Mouse (Mus musculus): ENCODE measurements at regions not wholly inside any gene's neighbourhood (a gene's known extent, or its start where the extent isn't known, plus 50 kb on each side); places are given as distances from the start of the nearest gene placed in this dataset.

- WGBS, result 78% methylated on average over 6 of the region's 6 CpGs
- H3K27ac ChIP-seq, result no peak overlapping the region
- H3K9me3 ChIP-seq (replicated peaks), result no peaks in the 10 kb centered on the region
- H3K4me1 ChIP-seq, result peaks cover 8% of the 10 kb centered on the region
- H3K4me3 ChIP-seq, result no peak overlapping the region
- no peak for DNase-seq (ENCODE audit: low spot score)
- no peaks in the 10 kb centered on the region for H3K27me3 ChIP-seq (ENCODE audit: low read depth, poor library complexity, severe bottlenecking)
- no peaks in the 10 kb centered on the region for H3K36me3 ChIP-seq
Observed at GRCm38 (mm10) chr13:11347787-11348501, 758.8 kb downstream of the Ryr2 start.

DNA sequence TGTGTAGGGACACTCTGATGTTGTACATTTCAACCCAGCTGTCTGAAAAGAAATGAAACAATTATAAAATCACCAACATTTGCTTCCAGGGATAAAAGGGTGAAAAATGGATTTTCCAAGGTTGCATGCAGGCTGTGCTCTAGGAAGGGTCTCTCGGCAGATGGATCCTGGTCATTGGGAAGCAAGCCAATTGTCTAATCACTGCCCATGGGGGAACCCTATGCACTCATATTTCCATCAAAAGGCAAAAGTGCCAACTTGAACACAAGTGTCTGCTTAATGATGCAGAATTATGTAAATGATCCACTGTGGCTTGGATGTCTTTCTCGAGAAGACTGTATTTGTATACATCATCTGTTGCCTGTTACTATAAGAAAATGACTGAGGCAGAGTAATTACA is 762.2 kb downstream of the Ryr2 start:
- DNase-seq (ENCODE audit: low spot score), result no peak
- no peaks in the 10 kb centered on the region for H3K36me3 ChIP-seq
- 93% methylated on average over 2 of the region's 2 CpGs for WGBS
- H3K4me3 ChIP-seq, result no peak overlapping the region
- H3K4me1 ChIP-seq, result no peaks in the 10 kb centered on the region
- H3K27me3 ChIP-seq (ENCODE audit: low read depth, poor library complexity, severe bottlenecking), result no peaks in the 10 kb centered on the region
- H3K9me3 ChIP-seq (replicated peaks), result no peaks in the 10 kb centered on the region
- no peak overlapping the region for H3K27ac ChIP-seq

DNA sequence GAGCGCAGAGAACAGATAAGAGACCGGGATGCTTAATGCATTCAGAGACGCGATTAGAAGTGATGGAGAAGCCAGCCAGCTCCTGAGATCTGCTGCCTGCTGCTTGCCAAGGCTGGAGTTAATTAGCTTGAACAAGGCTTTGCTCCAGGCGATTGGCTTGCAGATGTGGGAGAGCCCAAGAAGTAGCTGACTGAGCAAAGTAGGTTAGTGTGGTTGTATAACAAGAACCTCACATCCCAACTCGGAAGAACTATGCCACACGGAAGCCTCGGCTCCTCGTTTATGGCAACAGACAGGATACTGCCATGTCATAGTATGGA is 768.5 kb downstream of the Ryr2 start:
- Histone ChIP-seq H3K4me1 (peaks cover 9% of the 10 kb centered on the region; the same call in 1 of the 2 replicates), H3K27ac (no peak overlapping the region), H3K27me3 (ENCODE audit: low read depth, poor library complexity, severe bottlenecking) (no peaks in the 10 kb centered on the region), H3K9me3 (replicated peaks) (no peaks in the 10 kb centered on the region), H3K36me3 (no peaks in the 10 kb centered on the region), H3K4me3 (no peak overlapping the region)
- WGBS, result 52% methylated on average over 9 of the region's 9 CpGs
- DNase-seq (ENCODE audit: low spot score), result peak; percentile 36

GRCm38 (mm10) chr13:11337610-11338296 is 769.0 kb downstream of the Ryr2 start:
- Histone ChIP-seq H3K4me3 (no peak overlapping the region), H3K4me1 (peaks cover 9% of the 10 kb centered on the region; the same call in 1 of the 2 replicates), H3K36me3 (no peaks in the 10 kb centered on the region), H3K9me3 (replicated peaks) (no peaks in the 10 kb centered on the region), H3K27ac (no peak overlapping the region), H3K27me3 (ENCODE audit: low read depth, poor library complexity, severe bottlenecking) (no peaks in the 10 kb centered on the region)
- WGBS, result 58% methylated on average over 4 of the region's 4 CpGs
- no peak for DNase-seq (ENCODE audit: low spot score)

GRCm38 (mm10) chr13:11336958-11337357 is 769.8 kb downstream of the Ryr2 start:
- H3K4me1 ChIP-seq, result peaks cover 9% of the 10 kb centered on the region; the same call in 1 of the 2 replicates
- no peaks in the 10 kb centered on the region for H3K36me3 ChIP-seq
- 85% methylated on average over 3 of the region's 3 CpGs for WGBS
- H3K27ac ChIP-seq, result no peak overlapping the region
- H3K4me3 ChIP-seq, result no peak overlapping the region
- DNase-seq (ENCODE audit: low spot score), result no peak
- no peaks in the 10 kb centered on the region for H3K27me3 ChIP-seq (ENCODE audit: low read depth, poor library complexity, severe bottlenecking)
- H3K9me3 ChIP-seq (replicated peaks), result no peaks in the 10 kb centered on the region

DNA sequence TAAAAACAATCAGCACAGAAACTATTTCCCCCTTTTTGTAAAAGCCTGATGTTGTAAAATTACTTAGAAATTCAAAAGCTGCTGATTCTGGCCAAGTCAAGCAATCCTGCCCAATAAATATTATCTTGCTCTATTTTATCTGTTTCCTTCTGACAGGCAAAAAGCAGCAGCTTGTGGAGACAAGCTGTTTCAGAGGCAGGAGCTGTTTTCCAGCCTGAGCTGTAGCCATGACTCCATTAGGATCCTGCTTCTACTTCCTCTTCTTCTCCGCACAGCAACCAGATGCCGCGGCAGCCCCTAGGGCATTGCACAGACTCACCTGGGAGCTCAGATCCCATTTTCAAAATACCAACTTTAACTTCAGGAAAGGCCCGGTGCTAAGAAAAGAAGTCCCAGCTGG is 774.8 kb downstream of the Ryr2 start:
- 79% methylated on average over 4 of the region's 4 CpGs for WGBS
- H3K4me1 ChIP-seq, result no peaks in the 10 kb centered on the region
- no peaks in the 10 kb centered on the region for H3K36me3 ChIP-seq
- H3K9me3 ChIP-seq (replicated peaks), result no peaks in the 10 kb centered on the region
- H3K27ac ChIP-seq, result no peak overlapping the region
- no peak for DNase-seq (ENCODE audit: low spot score)
- H3K4me3 ChIP-seq, result no peak overlapping the region
- H3K27me3 ChIP-seq (ENCODE audit: low read depth, poor library complexity, severe bottlenecking), result no peaks in the 10 kb centered on the region

DNA sequence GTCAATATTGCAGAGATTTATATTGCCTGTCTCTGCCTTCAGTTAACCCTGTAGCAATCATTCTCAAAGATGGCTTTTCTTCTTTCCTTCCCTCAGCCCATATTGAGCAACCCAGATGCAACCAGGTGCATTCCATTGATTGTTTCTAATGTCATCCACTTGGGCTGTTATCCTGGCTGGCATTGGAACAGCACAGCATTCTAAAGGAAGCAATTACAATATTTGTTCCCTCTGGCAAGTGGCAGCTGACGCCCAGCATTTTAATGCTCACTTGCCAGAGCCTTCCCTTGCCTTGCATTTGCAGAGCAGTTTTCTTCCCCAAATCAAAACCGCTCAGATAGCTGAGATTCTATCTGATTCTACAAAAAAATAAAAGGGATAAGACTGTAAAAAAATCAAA is 798.0 kb downstream of the Ryr2 start:
- Histone ChIP-seq H3K27ac (no peak overlapping the region), H3K36me3 (no peaks in the 10 kb centered on the region), H3K4me1 (no peaks in the 10 kb centered on the region), H3K27me3 (ENCODE audit: low read depth, poor library complexity, severe bottlenecking) (no peaks in the 10 kb centered on the region), H3K4me3 (no peak overlapping the region), H3K9me3 (replicated peaks) (no peaks in the 10 kb centered on the region)
- DNase-seq (ENCODE audit: low spot score), result no peak
- whole genome bisulfite sequencing, result 84% methylated on average over 2 of the region's 2 CpGs

DNA sequence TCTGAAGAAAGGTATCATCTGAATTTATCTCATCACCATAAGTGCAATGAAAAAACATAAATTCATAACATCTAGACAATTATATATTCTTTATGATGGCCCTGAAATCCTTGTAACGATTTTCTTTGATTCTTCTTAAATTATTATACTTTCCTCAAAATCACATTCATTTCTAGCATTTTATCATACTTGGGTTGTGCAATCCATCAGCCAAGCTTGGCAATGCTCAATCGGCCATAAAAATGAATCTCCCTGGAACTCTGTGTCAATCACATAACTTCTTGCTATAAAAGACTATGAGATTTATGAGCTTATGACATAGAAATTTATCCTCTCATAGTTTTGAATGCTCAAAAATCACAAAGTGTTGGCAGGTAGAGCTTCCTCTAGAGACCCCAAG is 811.3 kb downstream of the Ryr2 start:
- no peaks in the 10 kb centered on the region for H3K36me3 ChIP-seq
- no peak overlapping the region for H3K4me3 ChIP-seq
- H3K27me3 ChIP-seq (ENCODE audit: low read depth, poor library complexity, severe bottlenecking), result no peaks in the 10 kb centered on the region
- no peak for DNase-seq (ENCODE audit: low spot score)
- H3K9me3 ChIP-seq (replicated peaks), result no peaks in the 10 kb centered on the region
- no peak overlapping the region for H3K27ac ChIP-seq
- no peaks in the 10 kb centered on the region for H3K4me1 ChIP-seq
- 97% methylated on average over 2 of the region's 2 CpGs for WGBS

DNA sequence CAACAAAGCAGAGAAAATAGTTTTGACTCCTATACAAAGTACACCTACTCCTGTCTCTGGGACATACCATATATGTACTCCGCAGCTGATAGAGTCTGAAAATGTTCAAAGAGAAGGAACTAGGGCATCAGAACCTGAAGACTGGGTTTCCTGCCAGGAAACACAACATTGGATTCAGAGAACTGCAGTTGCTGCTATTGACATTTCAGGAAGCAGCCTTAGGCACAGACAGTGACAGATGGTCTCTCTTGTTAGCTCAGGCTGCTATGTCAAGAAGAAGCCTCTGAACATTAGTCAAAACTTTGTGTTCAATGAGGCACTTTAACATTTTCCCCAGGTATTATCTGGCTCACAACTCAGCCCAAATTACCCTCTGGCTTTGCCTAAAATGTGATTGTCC is 812.1 kb downstream of the Ryr2 start:
- DNase-seq (ENCODE audit: low spot score), result no peak
- H3K27me3 ChIP-seq (ENCODE audit: low read depth, poor library complexity, severe bottlenecking), result no peaks in the 10 kb centered on the region
- H3K9me3 ChIP-seq (replicated peaks), result no peaks in the 10 kb centered on the region
- 78% methylated on average over 1 of the region's 1 CpGs for WGBS
- no peaks in the 10 kb centered on the region for H3K36me3 ChIP-seq
- H3K4me3 ChIP-seq, result no peak overlapping the region
- H3K4me1 ChIP-seq, result no peaks in the 10 kb centered on the region
- no peak overlapping the region for H3K27ac ChIP-seq

- H3K27me3 ChIP-seq (ENCODE audit: low read depth, poor library complexity, severe bottlenecking), result no peaks in the 10 kb centered on the region
Observed at GRCm38 (mm10) chr13:11293750-11294149, 813.0 kb downstream of the Ryr2 start.

DNA sequence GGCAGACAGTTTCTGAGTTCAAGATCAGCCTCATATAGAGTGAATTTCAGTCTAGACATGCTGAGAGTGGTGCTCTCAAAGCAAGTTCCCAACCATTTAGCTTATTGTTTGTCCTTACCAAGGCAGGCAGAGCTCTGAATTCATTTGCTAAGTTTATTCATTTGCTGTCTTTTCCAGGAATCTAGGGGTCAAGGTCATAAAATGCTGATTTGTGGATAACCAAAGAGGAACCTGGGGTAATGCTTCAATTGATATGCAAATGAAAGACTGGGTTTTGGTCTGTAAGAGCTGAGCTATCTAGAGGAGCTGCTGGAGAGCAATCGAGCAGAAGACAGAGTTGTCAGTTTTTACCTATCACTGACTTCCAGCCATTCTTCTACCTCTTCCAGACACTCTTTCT is 832.8 kb downstream of the Ryr2 start:
- no peak for DNase-seq (ENCODE audit: low spot score)
- Histone ChIP-seq H3K4me1 (no peaks in the 10 kb centered on the region), H3K27me3 (ENCODE audit: low read depth, poor library complexity, severe bottlenecking) (no peaks in the 10 kb centered on the region), H3K27ac (no peak overlapping the region), H3K36me3 (no peaks in the 10 kb centered on the region), H3K9me3 (replicated peaks) (no peaks in the 10 kb centered on the region), H3K4me3 (no peak overlapping the region)
- 62% methylated on average over 1 of the region's 1 CpGs for WGBS

More at GRCm38 (mm10) chr13:11293750-11294149, 813.0 kb downstream of the Ryr2 start:
- DNase-seq (ENCODE audit: low spot score), result no peak
- H3K4me1 ChIP-seq, result no peaks in the 10 kb centered on the region
- H3K27ac ChIP-seq, result no peak overlapping the region
- no peaks in the 10 kb centered on the region for H3K36me3 ChIP-seq
- H3K9me3 ChIP-seq (replicated peaks), result no peaks in the 10 kb centered on the region
- no peak overlapping the region for H3K4me3 ChIP-seq

- Histone ChIP-seq H3K27me3 (ENCODE audit: low read depth, poor library complexity, severe bottlenecking) (no peaks in the 10 kb centered on the region), H3K4me1 (no peaks in the 10 kb centered on the region), H3K4me3 (no peak overlapping the region), H3K36me3 (no peaks in the 10 kb centered on the region), H3K27ac (no peak overlapping the region), H3K9me3 (replicated peaks) (no peaks in the 10 kb centered on the region)
- 74% methylated on average over 5 of the region's 5 CpGs for WGBS
- no peak for DNase-seq (ENCODE audit: low spot score)
Observed at GRCm38 (mm10) chr13:11268673-11269340, 837.9 kb downstream of the Ryr2 start.

- no peak overlapping the region for H3K27ac ChIP-seq
- no peak overlapping the region for H3K4me3 ChIP-seq
- H3K4me1 ChIP-seq, result no peaks in the 10 kb centered on the region
- DNase-seq (ENCODE audit: low spot score), result peak; percentile 37
- no peaks in the 10 kb centered on the region for H3K36me3 ChIP-seq
- no peaks in the 10 kb centered on the region for H3K9me3 ChIP-seq (replicated peaks)
- no peaks in the 10 kb centered on the region for H3K27me3 ChIP-seq (ENCODE audit: low read depth, poor library complexity, severe bottlenecking)
Observed at GRCm38 (mm10) chr13:11247541-11247940, 859.2 kb downstream of the Ryr2 start.
